Comparison of ENCODE assay signal across 8 mouse cellular contexts in genomic region chr2:33316516-33316915, GRCm38 (mm10). TPM values are rescaled to one million over a fixed set of nuclear protein-coding genes. Genes with fewer than 3 reads are reported as not detected.
A peak's percentile ranks its signal among the peaks of the same experiment; 100 is the strongest.
DNase-seq lines count a peak whose midpoint lies in the region; ATAC-seq and TF ChIP-seq lines count a peak whose summit lies in the region.

No protein-coding gene starts in this region.

- H3K36me3 ChIP-seq in E14TG2a.4 (ENCODE audit: insufficient read depth, low read length): peaks cover 7% of the 10 kb centered on the region
- H3K36me3 ChIP-seq in forebrain, embryonic 12.5 days (replicated peaks): peaks cover 1% of the 10 kb centered on the region; the same call in 1 of the 2 replicates
- no peaks in the 10 kb centered on the region for H3K36me3 ChIP-seq in heart, embryonic 16.5 days (ENCODE audit: control insufficient read depth, insufficient read depth)
- H3K36me3 ChIP-seq in thymus, adult 2 months (ENCODE audit: control insufficient read depth, insufficient read depth, low read length): no peaks in the 10 kb centered on the region

- TF ChIP-seq CTCF in E14TG2a.4 (conservative IDR thresholded peaks at IDR 0.05; ENCODE audit: low read length): peak; percentile 42
- TF ChIP-seq CTCF in olfactory bulb, adult 2 months (IDR thresholded peaks at IDR 0.05; ENCODE audit: insufficient read depth, low read depth, low read length): peak; percentile 57
- no peak for TF ChIP-seq CTCF in thymus, adult 2 months (IDR thresholded peaks at IDR 0.05; ENCODE audit: borderline replicate concordance, control insufficient read depth, extremely low read depth, insufficient read depth, low read length, poor library complexity)

- H3K4me2 ChIP-seq in forebrain, embryonic 12.5 days: no peak overlapping the region
- H3K4me2 ChIP-seq in heart, embryonic 16.5 days (ENCODE audit: low read depth, low read length): no peak overlapping the region

- no peak for TF ChIP-seq POLR2A in olfactory bulb, adult 2 months (IDR thresholded peaks at IDR 0.05; ENCODE audit: insufficient read depth, low read depth, low read length)
- TF ChIP-seq POLR2A in thymus, adult 2 months (IDR thresholded peaks at IDR 0.05; ENCODE audit: control insufficient read depth, extremely low read depth, insufficient read depth, low read length, poor library complexity): no peak

- peak; percentile 56 for ATAC-seq in cerebellum, adult (ENCODE audit: insufficient number of reproducible peaks, low FRiP score, low TSS enrichment)
- peak; percentile 82 for ATAC-seq in forebrain, embryonic 12.5 days (ENCODE audit: low FRiP score)
- ATAC-seq in heart, embryonic 16.5 days (replicated peaks; ENCODE audit: extremely low read depth, insufficient read depth, low FRiP score): peak; percentile 86

- no peak overlapping the region for H3K4me3 ChIP-seq in E14TG2a.4 (replicated peaks; ENCODE audit: low read length)
- no peak overlapping the region for H3K4me3 ChIP-seq in forebrain, embryonic 12.5 days (replicated peaks)
- no peak overlapping the region for H3K4me3 ChIP-seq in heart, embryonic 16.5 days (ENCODE audit: low read length)
- no peak overlapping the region for H3K4me3 ChIP-seq in olfactory bulb, adult 2 months (ENCODE audit: insufficient read depth, low read depth, low read length)
- no peak overlapping the region for H3K4me3 ChIP-seq in thymus, adult 2 months (ENCODE audit: control insufficient read depth, insufficient read depth, low read length)

- no peaks in the 10 kb centered on the region for H3K9me3 ChIP-seq in E14TG2a.4 (ENCODE audit: low read length)
- no peaks in the 10 kb centered on the region for H3K9me3 ChIP-seq in forebrain, embryonic 12.5 days
- H3K9me3 ChIP-seq in heart, embryonic 16.5 days (replicated peaks; ENCODE audit: control insufficient read depth, low read length): no peaks in the 10 kb centered on the region

- peak; percentile 86 for DNase-seq in kidney, postnatal 14 days
- peak; percentile 77 to 83 for DNase-seq in lung, adult 18-20 months
- peak; percentile 8 for DNase-seq in thymus, adult 2 months

- H3K27me3 ChIP-seq in E14TG2a.4 (ENCODE audit: insufficient read depth, low read length): no peaks in the 10 kb centered on the region
- no peaks in the 10 kb centered on the region for H3K27me3 ChIP-seq in forebrain, embryonic 12.5 days
- H3K27me3 ChIP-seq in heart, embryonic 16.5 days (ENCODE audit: control insufficient read depth, insufficient read depth, low read length): no peaks in the 10 kb centered on the region
- H3K27me3 ChIP-seq in thymus, adult 2 months (ENCODE audit: control insufficient read depth, insufficient read depth, low read length): no peaks in the 10 kb centered on the region

- H3K27ac ChIP-seq in forebrain, embryonic 12.5 days: peak overlapping the region; percentile 9; the same call in 1 of the 2 replicates
- H3K27ac ChIP-seq in heart, embryonic 16.5 days (ENCODE audit: low read length): no peak overlapping the region
- peak overlapping the region; percentile 73; the same call in 1 of the 2 replicates for H3K27ac ChIP-seq in olfactory bulb, adult 2 months (ENCODE audit: insufficient read depth, low read depth, low read length)
- no peak overlapping the region for H3K27ac ChIP-seq in thymus, adult 2 months (ENCODE audit: control insufficient read depth, insufficient read depth, low read length)

- WGBS in forebrain, embryonic 12.5 days: 17% methylated on average over 7 of the region's 7 CpGs
- 19% methylated on average over 7 of the region's 7 CpGs for WGBS in heart, embryonic 16.5 days
- WGBS in olfactory bulb, adult 2 months: 27% methylated on average over 7 of the region's 7 CpGs
- WGBS in thymus, adult 2 months: 79% methylated on average over 7 of the region's 7 CpGs

- H3K9ac ChIP-seq in forebrain, embryonic 12.5 days: no peak overlapping the region
- no peak overlapping the region for H3K9ac ChIP-seq in heart, embryonic 16.5 days (ENCODE audit: low read length)

- peaks cover 36% of the 10 kb centered on the region for H3K4me1 ChIP-seq in E14TG2a.4 (replicated peaks; ENCODE audit: low read depth, low read length)
- peaks cover 19% of the 10 kb centered on the region for H3K4me1 ChIP-seq in forebrain, embryonic 12.5 days
- peaks cover 19% of the 10 kb centered on the region for H3K4me1 ChIP-seq in heart, embryonic 16.5 days (ENCODE audit: control insufficient read depth, insufficient read depth, low read length)
- H3K4me1 ChIP-seq in olfactory bulb, adult 2 months (ENCODE audit: control insufficient read depth, insufficient read depth, low read length): peaks cover 45% of the 10 kb centered on the region
- no peaks in the 10 kb centered on the region for H3K4me1 ChIP-seq in thymus, adult 2 months (replicated peaks; ENCODE audit: control insufficient read depth, insufficient read depth, low read length)

RNA-seq across cellular contexts. Expression of gene Ralgps1, which starts 54.8 kb away (rescaled TPM):
- 23.8 and 28.7 TPM in 2 replicates for polyA plus RNA-seq in forebrain, embryonic 12.5 days (2016; fragmentation: Nextera tagmentation; extraction: Ambion mirVana)
- 4.6 and 5.3 TPM in 2 replicates for polyA plus RNA-seq in heart, embryonic 16.5 days (2015; fragmentation: Nextera tagmentation; extraction: Ambion mirVana)
- polyA plus RNA-seq in olfactory bulb, adult 2 months (2012; ENCODE audit: insufficient read depth, insufficient read length, low replicate concordance, missing spikeins): not detected in 2 replicates
- 18.8 and 20.4 TPM in 2 replicates for polyA plus RNA-seq in thymus, adult 2 months (2012; rRNA removed)

Comparison
In these comparisons a context has a peak if more than half of its experiments do, and no peak if none do; other contexts are left out.
1. H3K27ac ChIP-seq: peak in forebrain, embryonic 12.5 days (single experiment) and olfactory bulb, adult 2 months (single experiment); none in heart, embryonic 16.5 days (single experiment) and thymus, adult 2 months (single experiment).
2. DNase-seq: peak in every context shown above with its lines; median percentile 86 in kidney, postnatal 14 days; 80 in lung, adult 18-20 months; 8 in thymus, adult 2 months.
3. Peak in every context shown above with its lines, with median percentiles within 50 percentile points of each other: ATAC-seq.